Mouse (Mus musculus) 3134 (cell line): ENCODE data around the gene Hmcn1.

Experiments
- DNase-seq: peaks from one replicate; pipeline ENCODE4 v3.0.0-alpha.2; 2011; ENCODE audit warnings: low spot score; ENCODE audit not compliant: insufficient read length; ENCODE audit errors: extremely low read depth

Gene Hmcn1

GRCm38 (mm10) chr1:150994612-150995011 is 1.4 kb upstream of the Hmcn1 start:
- DNase-seq = no peak

- DNase-seq = no peak
Measured at GRCm38 (mm10) chr1:150992711-150993161, 499 bp downstream of the Hmcn1 start.

DNA sequence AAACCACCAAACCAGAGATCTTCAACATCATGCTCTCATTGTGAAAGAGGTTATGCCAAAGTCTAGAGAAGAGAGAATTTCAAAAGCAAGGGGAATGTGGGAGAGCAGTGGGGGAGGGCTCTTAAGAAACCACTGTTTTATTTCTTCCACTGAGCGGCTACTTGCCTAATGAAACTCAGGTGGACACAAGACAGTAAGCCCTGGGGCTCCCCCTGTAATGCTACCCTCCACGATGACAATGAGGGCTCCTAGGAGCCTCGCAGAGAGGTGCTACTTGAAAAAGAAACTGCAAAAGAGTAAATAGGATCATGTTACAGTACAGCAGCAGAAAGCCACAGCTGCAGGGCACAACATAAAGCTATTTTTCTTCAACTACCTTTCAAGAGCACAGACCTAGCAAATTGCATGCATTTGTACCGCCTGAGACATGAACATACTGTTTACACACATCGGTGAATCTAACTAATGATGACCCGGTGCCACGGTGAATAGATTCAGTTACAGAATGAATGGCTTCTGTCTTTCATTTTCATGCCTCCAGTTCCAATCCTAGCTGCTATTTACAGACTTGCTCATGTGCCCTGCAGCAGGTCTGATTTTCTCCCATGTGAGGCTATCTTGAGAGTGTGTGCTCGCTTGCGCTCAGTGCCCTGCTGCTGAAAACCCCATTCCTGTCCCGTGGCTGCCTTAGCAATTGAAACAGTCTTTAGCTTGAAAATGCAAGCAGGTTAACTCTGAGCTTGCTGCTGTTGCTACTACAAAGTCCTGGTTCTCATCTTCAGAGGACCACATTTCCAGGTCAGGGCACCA is 1.3 kb downstream of the Hmcn1 start:
- DNase-seq = no peak

GRCm38 (mm10) chr1:150984888-150985287 is 8.3 kb downstream of the Hmcn1 start:
- DNase-seq = no peak

GRCm38 (mm10) chr1:150984092-150984503 is 9.1 kb downstream of the Hmcn1 start:
- no peak for DNase-seq

GRCm38 (mm10) chr1:150978651-150979050 is 14.6 kb downstream of the Hmcn1 start:
- DNase-seq = no peak

- no peak for DNase-seq
Measured at GRCm38 (mm10) chr1:150976263-150976662, 17.0 kb downstream of the Hmcn1 start.

GRCm38 (mm10) chr1:150959486-150960074 is 33.7 kb downstream of the Hmcn1 start:
- no peak for DNase-seq

DNA sequence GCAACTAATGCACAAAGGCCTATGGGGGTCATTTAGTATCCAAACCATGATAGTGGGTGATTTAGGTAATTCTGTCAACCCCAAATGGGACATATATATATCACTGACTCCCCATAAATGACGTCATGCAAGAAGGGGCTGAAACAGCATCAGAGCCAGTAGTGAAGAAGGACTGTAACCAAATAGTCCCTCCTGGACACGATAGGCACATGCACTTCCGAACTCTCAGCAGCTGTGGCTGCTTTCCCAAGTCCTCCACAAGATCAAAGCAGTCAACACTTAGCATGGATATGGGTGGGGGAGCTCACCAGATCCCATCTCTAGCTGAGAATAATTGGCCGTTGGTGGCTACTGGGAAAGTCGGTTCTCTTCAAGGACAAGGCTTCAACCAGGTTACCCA is 42.2 kb downstream of the Hmcn1 start:
- DNase-seq = no peak

DNA sequence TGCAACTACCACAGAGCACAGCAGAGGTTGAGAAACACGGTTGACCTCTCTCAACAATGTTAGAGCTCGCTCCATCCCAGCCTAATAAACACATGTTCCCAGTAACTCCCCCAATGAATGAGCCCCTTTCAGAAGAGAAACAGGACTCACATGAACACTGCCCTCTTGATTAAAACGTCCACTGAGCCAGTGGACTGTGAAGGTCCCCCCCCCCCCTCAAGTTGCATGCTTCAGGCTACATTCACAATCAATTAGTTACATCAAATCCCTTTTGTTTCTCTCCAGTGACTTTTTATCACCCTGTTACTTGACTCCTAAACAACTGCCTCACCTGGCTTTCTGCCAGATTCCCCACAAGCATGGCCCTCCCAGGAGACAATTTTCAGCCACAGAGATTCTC is 43.2 kb downstream of the Hmcn1 start:
- DNase-seq = no peak

DNA sequence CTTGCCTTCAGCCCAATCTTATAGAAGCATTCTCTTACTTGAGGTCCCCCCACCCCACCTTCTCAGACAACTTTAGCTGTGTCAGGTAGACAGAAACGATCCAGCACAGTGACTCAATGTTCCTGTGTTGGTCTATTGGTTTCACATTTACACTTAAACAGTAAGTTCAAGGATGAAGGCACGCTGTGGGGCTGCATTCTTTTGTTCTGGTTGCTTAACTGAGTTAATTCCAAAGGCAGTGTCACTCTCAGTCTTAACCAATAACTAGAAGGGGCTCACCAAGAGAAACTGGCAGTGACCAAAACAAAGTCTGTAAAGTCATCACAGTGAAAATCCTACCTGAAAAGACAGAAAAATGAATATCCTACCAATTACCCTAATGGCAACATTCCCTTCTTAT is 44.3 kb downstream of the Hmcn1 start:
- DNase-seq = no peak

DNA sequence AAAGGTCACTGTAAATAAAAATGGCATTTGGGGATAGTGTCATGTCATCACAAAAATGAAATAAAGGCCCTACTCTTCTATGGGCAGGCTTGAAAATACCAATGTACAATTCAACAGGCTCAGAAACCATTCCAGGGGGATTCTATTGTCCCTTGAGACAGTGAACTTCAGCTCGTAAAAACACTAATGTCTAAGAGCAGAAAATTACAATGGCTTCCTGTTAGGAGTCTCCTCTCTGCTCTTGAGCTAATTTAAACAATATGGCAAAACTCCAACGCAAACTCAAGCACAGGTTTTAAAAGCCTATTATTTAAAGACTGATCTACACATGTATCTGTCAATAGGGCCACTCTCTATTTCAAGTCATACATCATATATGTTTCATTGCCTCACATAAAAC is 49.6 kb downstream of the Hmcn1 start:
- DNase-seq = no peak

- DNase-seq = no peak
Measured at GRCm38 (mm10) chr1:150942143-150942542, 51.1 kb downstream of the Hmcn1 start.

GRCm38 (mm10) chr1:150936821-150937220 is 56.4 kb downstream of the Hmcn1 start:
- DNase-seq = no peak

- no peak for DNase-seq
Measured at GRCm38 (mm10) chr1:150933616-150934015, 59.6 kb downstream of the Hmcn1 start.

DNA sequence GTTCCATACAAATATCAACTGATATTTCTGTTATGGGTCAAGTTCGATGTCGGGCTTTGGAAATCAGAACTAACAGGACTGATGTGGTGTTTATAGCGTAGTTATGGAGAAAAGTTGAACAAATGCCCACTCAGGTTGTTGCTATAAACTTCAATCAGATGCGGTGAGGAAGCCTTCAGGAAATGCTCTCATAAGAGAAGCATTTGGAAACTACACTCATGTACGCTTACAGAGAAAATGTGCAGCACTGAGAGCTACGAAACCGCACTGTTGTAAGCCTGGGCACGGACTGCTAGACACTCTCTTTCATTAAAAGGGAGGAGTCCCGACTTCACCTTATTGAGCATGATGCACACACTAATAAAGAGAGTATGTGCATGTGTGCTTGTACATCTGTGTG is 72.4 kb downstream of the Hmcn1 start:
- DNase-seq = no peak

GRCm38 (mm10) chr1:150920276-150920675 is 73.0 kb downstream of the Hmcn1 start:
- DNase-seq = no peak

DNA sequence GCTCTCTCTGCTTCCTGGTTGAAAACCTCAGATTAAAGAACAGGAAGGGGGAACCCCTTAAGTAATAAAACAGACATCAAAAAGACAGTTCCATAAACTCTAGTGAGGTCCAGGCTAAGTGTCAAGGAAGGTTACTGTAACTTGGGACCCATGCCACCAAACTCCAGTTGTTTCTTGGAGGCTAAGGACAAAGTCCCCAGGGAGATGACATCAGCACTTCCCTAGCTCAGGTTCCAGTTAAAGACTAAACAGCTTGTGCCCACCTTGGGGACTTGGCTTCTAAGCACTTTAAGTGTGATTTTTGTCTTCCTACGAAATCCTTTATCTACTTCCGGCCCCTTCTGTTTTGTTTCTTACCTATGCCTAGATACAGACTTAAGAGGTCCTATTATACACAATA is 78.3 kb downstream of the Hmcn1 start:
- DNase-seq = no peak

DNA sequence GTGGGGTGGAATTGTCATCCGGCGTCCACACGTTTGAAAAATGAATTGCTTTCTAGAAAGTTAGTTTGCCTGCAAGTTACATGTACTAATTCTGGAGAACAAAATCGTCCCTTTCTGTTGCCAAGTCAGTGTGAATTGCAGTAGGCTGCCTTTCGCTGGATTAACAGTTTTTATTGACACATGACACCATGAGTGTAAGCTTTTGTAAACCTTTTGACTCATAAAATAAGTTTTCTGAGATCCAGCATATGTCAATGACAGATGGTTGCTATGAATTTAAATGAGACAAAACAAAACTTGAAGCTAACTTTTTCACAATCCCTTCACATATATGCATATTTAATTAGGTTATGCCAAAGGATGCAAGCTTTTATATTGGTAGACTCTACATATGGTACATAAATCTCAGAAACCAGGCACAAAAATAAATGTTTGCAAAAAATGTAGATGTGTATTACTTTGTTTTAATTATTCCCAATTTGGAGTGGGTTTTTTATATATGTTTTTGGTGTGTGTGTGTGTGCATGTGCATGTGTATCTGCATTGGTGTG is 79.6 kb downstream of the Hmcn1 start:
- no peak for DNase-seq

DNA sequence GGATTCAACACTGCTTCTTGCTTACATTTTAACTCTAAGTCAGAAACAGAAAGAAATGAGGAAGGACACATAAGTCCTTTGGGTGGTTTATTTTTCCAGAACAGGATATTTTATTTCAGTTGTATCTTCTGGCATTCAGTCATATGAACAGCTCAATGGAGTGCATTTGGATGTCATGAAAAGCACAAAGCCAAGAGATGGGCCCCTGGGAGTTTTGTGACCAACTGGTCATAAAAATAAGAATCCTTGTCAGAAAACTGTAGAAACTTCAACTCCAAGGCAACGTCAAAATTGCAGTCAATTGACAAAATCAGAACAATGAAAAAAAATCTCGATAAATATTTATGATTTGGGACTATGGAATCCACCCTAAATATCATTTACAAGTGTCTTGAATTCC is 83.6 kb downstream of the Hmcn1 start:
- DNase-seq = no peak

- DNase-seq = no peak
Measured at GRCm38 (mm10) chr1:150893677-150894188, 99.5 kb downstream of the Hmcn1 start.

DNA sequence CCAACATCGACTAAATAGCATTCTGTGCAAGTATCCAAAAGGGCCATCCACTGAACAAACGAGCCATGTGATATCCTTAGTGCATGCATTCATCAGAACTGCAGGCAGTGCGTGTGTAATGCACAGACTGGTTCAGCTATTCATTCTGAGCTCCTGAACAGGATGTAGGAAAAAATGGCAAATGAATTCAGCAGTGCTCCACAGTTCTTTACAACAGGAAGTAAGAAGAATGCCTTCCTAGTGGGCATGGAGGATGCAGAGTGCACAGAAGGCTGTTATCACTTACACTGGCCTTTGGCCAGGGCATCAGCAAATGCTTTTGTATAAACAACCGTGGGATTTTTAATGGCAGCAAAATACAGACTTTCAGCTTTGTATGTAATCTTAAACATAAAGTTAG is 103.2 kb downstream of the Hmcn1 start:
- DNase-seq = no peak
